Mouse (Mus musculus) kidney, postnatal 0 days (tissue): ENCODE results near the gene Duoxa1. TPM values are rescaled to one million over a fixed set of nuclear protein-coding genes. Genes with fewer than 3 reads are reported as not detected.

Experiments
- ATAC-seq: fragments of 200-750 bp; cut with Nextera tagmentation; replicated peaks from 2 replicates; pipeline ENCODE4 v1.8.0; 2017; ENCODE audit warnings: low read depth, moderate number of reproducible peaks, moderate TSS enrichment, moderate library complexity; ENCODE audit not compliant: low FRiP score
- DNase-seq: peaks from one replicate; pipeline ENCODE4 v3.0.0-alpha.2; 2016; ENCODE audit warnings: low spot score
- H3K27ac ChIP-seq: fragments of 300-500 bp; sonication (generic); 2 replicates; pipeline ENCODE4 v1.5.1; 2014; ENCODE audit warnings: mild to moderate bottlenecking
- H3K27me3 ChIP-seq: fragments of 300-500 bp; sonication (generic); 2 replicates; pipeline ENCODE4 v1.6.1; 2014; ENCODE audit warnings: low read length, mixed read lengths; ENCODE audit not compliant: insufficient read depth
- H3K36me3 ChIP-seq: fragments of 300-500 bp; sonication (generic); 2 replicates; pipeline ENCODE4 v1.6.1; 2014; ENCODE audit warnings: low read length, mixed read lengths; ENCODE audit not compliant: insufficient read depth
- H3K4me1 ChIP-seq: fragments of 300-500 bp; sonication (generic); replicated peaks from 2 replicates; pipeline ENCODE4 v1.6.1; 2014; ENCODE audit warnings: antibody characterized with exemption, low read length, mixed read lengths; ENCODE audit not compliant: insufficient read depth
- H3K4me2 ChIP-seq: fragments of 300-500 bp; sonication (generic); 2 replicates; pipeline ENCODE4 v1.6.1; 2014; ENCODE audit warnings: mild to moderate bottlenecking, low read length, moderate library complexity, mixed read lengths
- H3K4me3 ChIP-seq: fragments of 300-500 bp; sonication (generic); replicated peaks from 2 replicates; pipeline ENCODE4 v1.5.1; 2014; ENCODE audit warnings: low read depth, low read length
- H3K9ac ChIP-seq: fragments of 300-500 bp; sonication (generic); 2 replicates; pipeline ENCODE4 v1.6.1; 2014; ENCODE audit warnings: low read depth, low read length
- H3K9me3 ChIP-seq: fragments of 300-500 bp; sonication (generic); replicated peaks from 2 replicates; pipeline ENCODE4 v1.6.1; 2016; ENCODE audit warnings: low read length, inconsistent platforms, mixed read lengths
- CTCF ChIP-seq: IDR thresholded peaks from 2 replicates; pipeline ENCODE4 v1.5.1; 2016; ENCODE audit warnings: antibody characterized with exemption, low read depth, mild to moderate bottlenecking, moderate library complexity
- WGBS: fragments of 180-500 bp; shearing (Covaris S2); extraction: QIAGEN DNeasy Blood & Tissue Kit; methylation state at CpG from one replicate; pipeline ENCODE4 v1.1.7; 2014; 5-methylcytosine and 5-hydroxymethylcytosine counted together
- polyA plus RNA-seq: library from polyadenylated mRNA; unstranded; fragments of >200 nt; fragmentation: Nextera tagmentation; extraction: Ambion mirVana; gene quantifications from 2 replicates; pipeline ENCODE4 v1.2.1, GENCODE M21; 2015

Gene Duoxa1
- polyA plus RNA-seq, 1 experiment from 2014 or later, result not detected

DNA sequence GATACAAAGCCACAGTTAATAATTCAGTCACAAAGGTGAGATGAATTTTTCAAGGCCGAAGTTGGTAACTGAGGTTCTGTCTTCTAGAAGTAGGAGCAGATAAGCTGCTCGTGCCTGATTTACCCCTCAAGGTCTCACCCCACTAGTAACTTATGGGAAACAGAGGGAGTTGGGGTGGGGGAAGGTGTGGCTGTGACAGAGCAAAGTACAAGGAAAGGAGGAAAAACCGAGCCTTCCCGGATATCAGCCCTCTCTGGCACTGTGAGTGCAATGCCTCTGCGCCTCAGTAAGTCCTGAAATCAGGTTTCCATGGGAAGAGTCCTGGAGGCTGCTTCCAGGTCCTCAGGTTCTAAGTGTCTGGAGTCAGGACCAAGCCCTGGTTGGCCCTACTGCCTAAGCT lies 52.8 kb downstream of the Duoxa1 start:
- no peaks in the 10 kb centered on the region for H3K4me1 ChIP-seq
- DNase-seq (no peak), ATAC-seq (no peak)
- no peak overlapping the region for H3K27ac ChIP-seq
- no peak overlapping the region for H3K4me2 ChIP-seq
- WGBS, result 83% methylated on average over 5 of the region's 5 CpGs
- no peak overlapping the region for H3K9ac ChIP-seq
- no peaks in the 10 kb centered on the region for H3K36me3 ChIP-seq
- no peak overlapping the region for H3K4me3 ChIP-seq
- no peaks in the 10 kb centered on the region for H3K9me3 ChIP-seq
- no peaks in the 10 kb centered on the region for H3K27me3 ChIP-seq
- no peak for TF ChIP-seq CTCF

GRCm38 (mm10) chr2:122255997-122256396 lies 57.5 kb downstream of the Duoxa1 start:
- H3K4me2 ChIP-seq, result no peak overlapping the region
- no peak for TF ChIP-seq CTCF
- DNase-seq (no peak), ATAC-seq (no peak)
- 97% methylated on average over 5 of the region's 5 CpGs for WGBS
- H3K9ac ChIP-seq, result no peak overlapping the region
- H3K36me3 ChIP-seq, result no peaks in the 10 kb centered on the region
- H3K4me3 ChIP-seq, result no peak overlapping the region
- no peaks in the 10 kb centered on the region for H3K4me1 ChIP-seq
- no peaks in the 10 kb centered on the region for H3K27me3 ChIP-seq
- H3K9me3 ChIP-seq, result no peaks in the 10 kb centered on the region
- no peak overlapping the region for H3K27ac ChIP-seq

Other genes with a start within 250 kb of the Duoxa1 start
- 6.0 TPM in 2 replicates for gene Spg11, start 195.3 kb downstream of the Duoxa1 start, polyA plus RNA-seq
- gene B2m, start 166.0 kb downstream of the Duoxa1 start, polyA plus RNA-seq, result 437 and 500 TPM in 2 replicates
- gene Trim69, start 153.0 kb downstream of the Duoxa1 start, polyA plus RNA-seq, result not detected in 2 replicates
- 0.04 and 0.06 TPM in 2 replicates for gene Patl2, start 127.5 kb downstream of the Duoxa1 start, polyA plus RNA-seq
- not detected in 2 replicates for gene Terb2, start 127.5 kb downstream of the Duoxa1 start, polyA plus RNA-seq
- gene Sord, start 79.0 kb downstream of the Duoxa1 start, polyA plus RNA-seq, result 127 and 144 TPM in 2 replicates
- 0.04 TPM in 2 replicates for gene Duox2, start 15.3 kb downstream of the Duoxa1 start, polyA plus RNA-seq
- not detected in 2 replicates for gene Duoxa2, start 14.8 kb downstream of the Duoxa1 start, polyA plus RNA-seq
- gene Duox1, start 1.9 kb upstream of the Duoxa1 start, polyA plus RNA-seq, result not detected in 2 replicates
- gene Shf, start 55.4 kb upstream of the Duoxa1 start, polyA plus RNA-seq, result 1.3 and 2.3 TPM in 2 replicates
- gene Slc28a2, start 112.7 kb upstream of the Duoxa1 start, polyA plus RNA-seq, result 0.46 and 0.55 TPM in 2 replicates
- 0.08 TPM in 1 of 2 replicates, not detected in the other for gene Gm14085, start 171.2 kb upstream of the Duoxa1 start, polyA plus RNA-seq